Mouse (Mus musculus) MEL (cell line): ENCODE data around the gene Spib. TPM values are rescaled to one million over a fixed set of nuclear protein-coding genes. Genes with fewer than 3 reads are reported as not detected.

Experiments used
- DNase-seq: peaks from one replicate; pipeline ENCODE4 v3.0.0; 2011; ENCODE audit warnings: low read depth, low spot score
- H3K27ac ChIP-seq: 2 replicates; pipeline ENCODE4 v1.5.1; 2012; ENCODE audit warnings: low read depth, mild to moderate bottlenecking, control low read depth, low read length, moderate library complexity; ENCODE audit not compliant: control insufficient read depth
- H3K27me3 ChIP-seq, 2 experiments: fragments of 150-350 bp in 1 of 2; sonication (generic) in 1 of 2; 2 replicates each; pipeline ENCODE4 v1.6.1; 2012; ENCODE audit warnings: low read length in 2 of 2, mild to moderate bottlenecking in 2 of 2, improper control_type of control experiment in 1 of 2, moderate library complexity in 1 of 2; ENCODE audit not compliant: insufficient read depth in 2 of 2, control insufficient read depth in 1 of 2
- H3K36me3 ChIP-seq, 2 experiments: 2 replicates each; pipeline ENCODE4 v1.6.1; 2012 to 2014; ENCODE audit warnings: low read length in 2 of 2, improper control_type of control experiment in 1 of 2, inconsistent platforms in 1 of 2, mild to moderate bottlenecking in 1 of 2; ENCODE audit not compliant: insufficient read depth in 2 of 2, control insufficient read depth in 1 of 2
- H3K4me1 ChIP-seq, 2 experiments: fragments of 150-350 bp in 1 of 2; sonication (generic) in 1 of 2; 2 replicates each; pipeline ENCODE4 v1.6.1; 2012; ENCODE audit warnings: low read length in 2 of 2, improper control_type of control experiment in 1 of 2, mild to moderate bottlenecking in 1 of 2; ENCODE audit not compliant: insufficient read depth in 2 of 2, control insufficient read depth in 1 of 2
- H3K4me3 ChIP-seq, 2 experiments: fragments of 150-350 bp in 1 of 2; sonication (generic) in 1 of 2; 2 replicates each; pipeline ENCODE4 v1.5.1; 2012; ENCODE audit warnings: low read depth in 2 of 2, low read length in 2 of 2, mild to moderate bottlenecking in 2 of 2, moderate library complexity in 2 of 2, control low read depth in 1 of 2, improper control_type of control experiment in 1 of 2; ENCODE audit not compliant: control insufficient read depth in 1 of 2, insufficient read depth in 1 of 2
- H3K79me2 ChIP-seq: 2 replicates; pipeline ENCODE4 v1.6.1; 2012; ENCODE audit warnings: mild to moderate bottlenecking, low read length, moderate library complexity; ENCODE audit not compliant: control insufficient read depth, poor library complexity, insufficient read depth
- H3K9ac ChIP-seq: 2 replicates; pipeline ENCODE4 v1.6.1; 2012; ENCODE audit warnings: low read depth, mild to moderate bottlenecking, control low read depth, low read length, moderate library complexity; ENCODE audit not compliant: control insufficient read depth, poor library complexity, severe bottlenecking
- H3K9me3 ChIP-seq: fragments of 150-350 bp; sonication (generic); replicated peaks from 2 replicates; pipeline ENCODE4 v1.6.1; 2012; ENCODE audit warnings: mild to moderate bottlenecking, low read length, improper control_type of control experiment, moderate library complexity; ENCODE audit not compliant: insufficient read depth
- CHD2 ChIP-seq: IDR thresholded peaks from 2 replicates; pipeline ENCODE4 v1.6.1; 2011; ENCODE audit warnings: low read length, improper control_type of control experiment
- CTCF ChIP-seq, 3 experiments: IDR thresholded peaks in 2 of 3; conservative IDR thresholded peaks in 1 of 3; 2 replicates each; pipeline ENCODE4 v1.5.1; 2011 to 2012; ENCODE audit warnings: low read length in 3 of 3, low read depth in 2 of 3, mild to moderate bottlenecking in 2 of 3, improper control_type of control experiment in 1 of 3, inconsistent platforms in 1 of 3, mixed read lengths in 1 of 3, moderate library complexity in 1 of 3; ENCODE audit not compliant: control insufficient read depth in 1 of 3, insufficient read depth in 1 of 3, poor library complexity in 1 of 3, severe bottlenecking in 1 of 3
- EP300 ChIP-seq, 2 experiments: IDR thresholded peaks; 2 replicates each; pipeline ENCODE4 v1.6.1; 2011; ENCODE audit warnings: improper control_type of control experiment in 2 of 2, low read length in 2 of 2, low read depth in 1 of 2, mild to moderate bottlenecking in 1 of 2
- GATA1 ChIP-seq: IDR thresholded peaks from 2 replicates; pipeline ENCODE4 v1.6.1; 2011; ENCODE audit warnings: low read depth, low read length, improper control_type of control experiment
- HCFC1 ChIP-seq: IDR thresholded peaks from 2 replicates; pipeline ENCODE4 v1.6.1; 2012; ENCODE audit warnings: low read depth, mild to moderate bottlenecking, inconsistent platforms, low read length, improper control_type of control experiment, moderate library complexity
- MAX ChIP-seq: IDR thresholded peaks from 2 replicates; pipeline ENCODE4 v1.6.1; 2011; ENCODE audit warnings: low read length, improper control_type of control experiment
- MXI1 ChIP-seq: IDR thresholded peaks from 2 replicates; pipeline ENCODE4 v1.6.1; 2011; ENCODE audit warnings: mild to moderate bottlenecking, low read depth, low read length, improper control_type of control experiment
- MYB ChIP-seq: IDR thresholded peaks from 2 replicates; pipeline ENCODE4 v1.6.1; 2011; ENCODE audit warnings: mild to moderate bottlenecking, low read depth, low read length, improper control_type of control experiment
- NRF1 ChIP-seq: IDR thresholded peaks from 2 replicates; pipeline ENCODE4 v1.6.1; 2014; ENCODE audit warnings: low read depth, mild to moderate bottlenecking, inconsistent platforms, low read length, improper control_type of control experiment, moderate library complexity; ENCODE audit not compliant: poor library complexity, insufficient read depth, severe bottlenecking
- POLR2AphosphoS5 ChIP-seq: IDR thresholded peaks from 2 replicates; pipeline ENCODE4 v1.6.1; 2012; ENCODE audit warnings: low read depth, borderline replicate concordance, mild to moderate bottlenecking, inconsistent platforms, low read length, moderate library complexity, mixed read lengths
- RAD21 ChIP-seq: IDR thresholded peaks from 2 replicates; pipeline ENCODE4 v1.6.1; 2011; ENCODE audit warnings: mild to moderate bottlenecking, low read depth, low read length, improper control_type of control experiment
- SMC3 ChIP-seq: IDR thresholded peaks from 2 replicates; pipeline ENCODE4 v1.6.1; 2011; ENCODE audit warnings: low read depth, low read length, improper control_type of control experiment
- TAL1 ChIP-seq: IDR thresholded peaks from 2 replicates; pipeline ENCODE4 v1.6.1; 2012; ENCODE audit warnings: mild to moderate bottlenecking, inconsistent platforms, low read length, moderate library complexity, mixed read lengths
- TCF12 ChIP-seq: IDR thresholded peaks from 2 replicates; pipeline ENCODE4 v1.6.1; 2014; ENCODE audit warnings: low read depth, mild to moderate bottlenecking, inconsistent platforms, low read length, improper control_type of control experiment, moderate library complexity
- UBTF ChIP-seq: IDR thresholded peaks from 2 replicates; pipeline ENCODE4 v1.6.1; 2012; ENCODE audit warnings: low read depth, mild to moderate bottlenecking, inconsistent platforms, low read length, improper control_type of control experiment, moderate library complexity, borderline replicate concordance; ENCODE audit not compliant: insufficient read depth
- USF2 ChIP-seq, 2 experiments: IDR thresholded peaks; 2 replicates each; pipeline ENCODE4 v1.6.1; 2011 to 2012; ENCODE audit warnings: improper control_type of control experiment in 2 of 2, low read length in 2 of 2, borderline replicate concordance in 1 of 2, inconsistent platforms in 1 of 2, low read depth in 1 of 2, mild to moderate bottlenecking in 1 of 2; ENCODE audit not compliant: insufficient read depth in 1 of 2
- ZC3H11A ChIP-seq: IDR thresholded peaks from 2 replicates; pipeline ENCODE4 v1.6.1; 2012; ENCODE audit warnings: low read depth, mild to moderate bottlenecking, inconsistent platforms, low read length, improper control_type of control experiment
- ZNF384 ChIP-seq: IDR thresholded peaks from 2 replicates; pipeline ENCODE4 v1.6.1; 2012; ENCODE audit warnings: low read depth, mild to moderate bottlenecking, inconsistent platforms, low read length, improper control_type of control experiment
- polyA plus RNA-seq, 2 experiments: library from polyadenylated mRNA; stranded (reverse) in 1 of 2; unstranded in 1 of 2; fragments of >175 nt in 1 of 2; fragments of >200 nt in 1 of 2; gene quantifications; 2 replicates each; pipeline versions ENCODE4 v1.2.1 to v1.2.4; 2012; ENCODE audit warnings: low replicate concordance in 2 of 2, low read depth in 1 of 2; ENCODE audit not compliant: insufficient read length in 2 of 2, insufficient read depth in 1 of 2, missing spikeins in 1 of 2
- total RNA-seq: library from RNA; depleted of rRNA; stranded (reverse); fragments of 300-350 nt; gene quantifications from 2 replicates; pipeline ENCODE4 v1.2.3, GENCODE M21; 2012

Gene Spib
- total and polyA plus RNA-seq, 3 experiments = 0.04 to 0.13 TPM; not detected in 1

- no peak for TF ChIP-seq TCF12
- H3K36me3 ChIP-seq = no peaks in the 10 kb centered on the region
- no peaks in the 10 kb centered on the region for H3K4me1 ChIP-seq
Measured at GRCm38 (mm10) chr7:44523056-44523455, 8.8 kb downstream of the Spib start.

GRCm38 (mm10) chr7:44521710-44522109 lies 10.2 kb downstream of the Spib start:
- TF ChIP-seq RAD21 (peak; percentile 36), TAL1 (no peak), NRF1 (no peak), ZNF384 (no peak), GATA1 (no peak), UBTF (no peak), HCFC1 (no peak), EP300 (IDR thresholded peaks at IDR 0.05; ENCODE audit: low read depth in 1 of 2, low read length in 2 of 2) (no peak), MYB (no peak), ZC3H11A (no peak), USF2 (IDR thresholded peaks at IDR 0.05; ENCODE audit: borderline replicate concordance in 1 of 2, insufficient read depth in 1 of 2, low read depth in 1 of 2, low read length in 2 of 2) (no peak), MXI1 (no peak), CHD2 (no peak), POLR2AphosphoS5 (no peak), CTCF (IDR thresholded peaks at IDR 0.05 in 2 of 3, conservative IDR thresholded peaks at IDR 0.05 in 1 of 3; ENCODE audit: control insufficient read depth in 1 of 3, insufficient read depth in 1 of 3, low read depth in 2 of 3, low read length in 3 of 3, poor library complexity in 1 of 3, severe bottlenecking in 1 of 3) (peak; percentile 19 to 56 (median 40); a peak in 5 of 6 replicates), SMC3 (peak; percentile 14; the same call in 1 of the 2 replicates), MAX (no peak)
- no peaks in the 10 kb centered on the region for H3K79me2 ChIP-seq
- peaks cover 0 to 2% of the 10 kb centered on the region in 2 experiments; a peak in 3 of 4 replicates for H3K27me3 ChIP-seq
- no peak overlapping the region for H3K4me3 ChIP-seq
- H3K27ac ChIP-seq = no peak overlapping the region
- DNase-seq = no peak
- no peaks in the 10 kb centered on the region for H3K4me1 ChIP-seq
- H3K9me3 ChIP-seq = no peaks in the 10 kb centered on the region
- H3K9ac ChIP-seq = no peak overlapping the region
- no peaks in the 10 kb centered on the region for H3K36me3 ChIP-seq

More at GRCm38 (mm10) chr7:44523056-44523455, 8.8 kb downstream of the Spib start:
- H3K79me2 ChIP-seq = no peaks in the 10 kb centered on the region; the same call in 1 of the 2 replicates
- no peak for DNase-seq
- H3K9ac ChIP-seq = no peak overlapping the region
- H3K27me3 ChIP-seq = peaks cover 0 to 1% of the 10 kb centered on the region in 2 experiments; a peak in 2 of 4 replicates
- no peak overlapping the region for H3K27ac ChIP-seq
- no peaks in the 10 kb centered on the region for H3K9me3 ChIP-seq
- no peak overlapping the region for H3K4me3 ChIP-seq
